Mouse (Mus musculus) adrenal gland, adult 18-20 months (tissue): ENCODE measurements around the gene Arhgef19. TPM values are rescaled to one million over a fixed set of nuclear protein-coding genes. Genes with fewer than 3 reads are reported as not detected.

Experiments
- DNase-seq, 2 experiments: peaks; one replicate each; pipeline ENCODE4 v3.0.0; 2021 to 2022; ENCODE audit warnings: low spot score in 2 of 2
- total RNA-seq, 2 experiments: library from RNA; stranded (reverse); gene quantifications; 1 replicate in 1 of 2; 2 replicates in 1 of 2; pipeline ENCODE4 v1.2.3; 2021

The Arhgef19 gene
- total RNA-seq, 2 experiments from 2014 or later, result 47.6 to 51.9 TPM

GRCm38 (mm10) chr4:141306057-141306456, 66.8 kb downstream of the Arhgef19 start:
- DNase-seq, result no peak

Other genes with a start within 250 kb of the Arhgef19 start
- gene Mfap2, start 229.1 kb upstream of the Arhgef19 start, total RNA-seq, result 1 to 10 TPM; 6.4 to 6.6 TPM
- 1 to 10 TPM; 6.4 to 6.9 TPM for gene Crocc, start 178.9 kb upstream of the Arhgef19 start, total RNA-seq
- 10 to 100 TPM; 59.3 to 61.1 TPM for gene Necap2, start 161.1 kb upstream of the Arhgef19 start, total RNA-seq
- not detected for gene Spata21, start 151.2 kb upstream of the Arhgef19 start, total RNA-seq
- gene Szrd1, start 99.7 kb upstream of the Arhgef19 start, total RNA-seq, result 100 to 1,000 TPM; 109 to 127 TPM
- 10 to 100 TPM; 21.1 to 23.1 TPM for gene Fbxo42, start 91.6 kb upstream of the Arhgef19 start, total RNA-seq
- gene Rsg1, start 25.5 kb upstream of the Arhgef19 start, total RNA-seq, result 1 to 10 TPM in 1 of 2 experiments, under 1 TPM in 1; 0.93 to 1.4 TPM
- gene Epha2, start 61.7 kb downstream of the Arhgef19 start, total RNA-seq, result 10 to 100 TPM; 12.0 to 18.1 TPM
- gene Fam131c, start 128.7 kb downstream of the Arhgef19 start, total RNA-seq, result 1 to 10 TPM; 1.3 to 2.4 TPM
- not detected for gene Clcnka, start 159.2 kb downstream of the Arhgef19 start, total RNA-seq
- gene Clcnkb, start 176.5 kb downstream of the Arhgef19 start, total RNA-seq, result not detected
- under 1 TPM; 0.20 to 0.86 TPM for gene Hspb7, start 181.3 kb downstream of the Arhgef19 start, total RNA-seq
- under 1 TPM in 1 of 2 experiments, not detected in 1; 0.35 TPM for gene Srarp, start 196.6 kb downstream of the Arhgef19 start, total RNA-seq
- 10 to 100 TPM; 18.6 to 20.5 TPM for gene Zbtb17, start 205.2 kb downstream of the Arhgef19 start, total RNA-seq